Mouse (Mus musculus) fibroblast of lung, adult 2 months (primary cell): ENCODE data around the gene Abi3.
"Not testable (repeated sequence)": the region's sequence is repeated elsewhere in the genome, so short reads cannot be mapped to it uniquely, and the experiment has no call there.

Experiments
- DNase-seq: peaks from one replicate; pipeline ENCODE4 v3.0.0-alpha.2; 2011; ENCODE audit warnings: low read depth

Abi3 gene

DNA sequence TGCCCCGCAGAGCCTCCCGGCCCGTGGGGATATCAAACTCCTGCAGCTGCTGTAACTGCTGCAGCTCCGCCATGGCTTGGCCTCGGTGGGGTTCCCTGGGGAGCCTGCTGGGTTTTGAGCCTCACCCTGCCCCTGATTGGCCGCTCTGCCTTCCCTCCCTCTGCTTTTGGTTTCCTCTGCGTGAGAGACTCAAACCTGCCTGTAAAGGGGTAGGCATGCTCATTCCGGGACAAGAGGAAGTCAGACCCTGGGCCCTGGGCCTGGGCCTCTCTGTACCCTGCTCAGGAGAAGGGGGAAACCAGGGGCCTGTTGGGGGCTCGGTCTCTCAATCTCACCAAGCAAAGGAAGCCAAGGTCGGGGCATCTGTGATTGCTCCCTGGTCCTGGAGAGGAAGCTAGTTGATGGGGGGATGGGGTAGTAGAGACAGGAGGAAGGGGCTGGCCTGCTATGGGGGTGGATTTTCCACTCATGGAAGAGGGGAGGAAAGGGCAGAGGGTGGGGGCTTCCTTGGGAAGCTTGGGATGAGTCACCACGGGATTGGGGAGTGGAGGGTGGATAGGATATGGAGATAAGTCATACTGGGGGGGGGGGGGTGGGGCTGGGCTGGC lies at the start of gene Abi3:
Gene Abi3, minus strand, starts transcription at position 403 of the 608 bp plus-strand sequence.
- DNase-seq: no peak

DNA sequence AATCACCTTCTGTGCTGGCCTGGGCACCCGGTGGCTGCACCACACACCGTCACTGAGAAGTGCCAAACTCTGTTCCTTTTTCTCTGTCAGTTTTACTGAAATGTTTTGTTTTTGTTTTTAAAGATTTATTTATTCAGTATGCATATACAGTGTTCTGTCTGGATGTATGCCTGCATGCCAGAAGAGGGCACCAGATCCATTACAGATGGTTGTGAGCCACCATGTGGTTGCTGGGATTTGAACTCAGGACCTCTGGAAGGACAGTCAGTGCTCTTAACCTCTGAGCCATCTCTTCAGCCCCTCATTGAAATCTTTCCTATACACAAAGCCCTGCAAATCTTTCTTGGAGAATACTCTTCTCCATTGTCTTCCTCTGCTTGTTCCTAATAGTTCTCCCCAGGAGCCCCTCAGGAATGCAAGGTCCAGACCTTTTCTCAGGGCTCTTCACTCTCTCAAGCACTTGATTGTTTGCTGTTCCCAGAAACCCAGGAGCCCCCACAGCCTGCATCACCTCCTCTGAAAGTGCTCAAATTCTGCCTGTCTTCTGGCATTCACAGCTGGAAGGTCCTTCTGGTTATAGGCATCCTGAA lies 48.3 kb upstream of the Abi3 start:
- no peak for DNase-seq

DNA sequence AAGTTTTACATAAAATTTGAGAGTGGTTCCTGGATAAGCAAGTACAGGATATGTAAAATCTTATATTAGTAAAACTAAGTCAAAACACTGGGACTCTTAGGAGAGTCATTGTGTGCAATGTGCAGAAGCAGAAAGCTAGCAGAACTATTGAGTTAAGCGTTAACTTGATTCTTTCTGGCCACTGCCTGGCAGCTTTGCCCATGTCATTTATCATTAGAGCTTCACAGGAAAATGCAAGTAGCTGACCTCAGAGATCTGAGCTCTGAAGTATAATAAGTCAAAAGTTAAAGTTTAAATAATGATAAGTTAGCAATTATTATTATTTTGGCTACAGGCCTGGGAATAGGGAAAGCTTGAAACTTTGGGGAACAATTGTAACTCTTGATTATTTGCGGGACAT lies 37.6 kb upstream of the Abi3 start:
- not testable (repeated sequence) for DNase-seq

- no peak for DNase-seq
These were observed 34.0 kb upstream of the Abi3 start for GRCm38 (mm10) chr11:95876296-95876695.

DNA sequence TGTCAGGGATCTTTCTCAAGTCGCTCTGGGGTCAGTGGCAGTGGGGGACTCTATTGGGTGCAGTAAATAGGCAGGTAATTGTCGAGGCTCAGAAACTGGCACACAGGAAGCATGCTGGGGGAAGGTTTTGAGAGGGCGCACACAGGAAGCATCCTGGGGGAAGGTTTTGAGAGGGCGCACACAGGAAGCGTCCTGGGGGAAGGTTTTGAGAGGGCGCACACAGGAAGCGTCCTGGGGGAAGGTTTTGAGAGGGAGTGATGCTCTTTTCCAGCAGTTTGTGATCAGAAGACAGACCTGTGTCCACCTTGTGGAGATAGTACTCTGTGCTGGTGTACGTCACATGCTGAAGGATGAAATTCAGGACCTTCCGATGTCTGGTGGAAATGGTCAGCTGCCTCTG lies 33.5 kb upstream of the Abi3 start:
- DNase-seq: no peak

DNA sequence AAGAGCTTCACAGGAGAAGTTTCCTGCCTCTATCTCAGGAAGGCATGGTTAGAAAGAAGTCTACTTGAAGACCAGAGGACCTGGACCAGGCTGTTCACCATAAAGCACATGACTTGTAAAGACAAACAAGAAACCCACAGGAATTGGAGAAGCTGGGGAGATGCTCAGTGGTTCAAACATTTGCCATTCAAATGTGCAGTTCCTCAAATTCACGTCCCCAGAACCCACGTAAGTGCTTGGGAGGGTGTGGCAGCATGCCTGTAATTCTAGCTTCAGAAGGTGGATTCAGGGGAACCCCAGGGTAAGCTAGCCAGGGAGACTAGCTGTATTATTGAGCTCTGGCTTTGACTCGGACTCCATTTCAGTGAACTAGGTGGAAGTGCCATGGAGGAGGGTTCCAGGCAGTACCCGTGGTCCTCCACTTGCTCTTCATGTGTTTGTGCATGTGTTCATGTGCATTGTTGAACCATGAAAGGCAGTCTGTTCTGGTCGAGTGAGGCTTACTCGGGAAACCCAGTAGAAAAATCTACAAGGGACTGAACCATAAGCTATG lies 27.7 kb upstream of the Abi3 start:
- no peak for DNase-seq

DNA sequence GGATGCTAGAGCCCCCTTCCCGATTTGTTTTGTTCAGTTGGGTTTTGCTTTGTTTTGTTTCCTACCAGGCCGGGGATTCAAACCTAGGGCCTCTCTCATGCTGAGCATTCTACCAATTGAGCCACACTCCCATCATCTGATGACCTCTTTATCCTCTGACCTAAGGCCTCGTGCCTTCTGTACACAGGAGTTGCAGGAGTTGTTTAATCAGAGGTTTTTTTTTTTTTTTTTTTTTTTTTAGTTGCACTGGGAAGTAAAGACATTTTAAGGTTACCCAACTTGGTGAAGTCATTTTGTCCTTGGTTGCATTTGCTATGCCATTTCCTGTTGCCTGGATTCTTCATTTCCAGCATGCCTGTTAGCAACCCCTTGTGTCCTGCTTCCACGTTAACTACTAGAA lies 27.2 kb upstream of the Abi3 start:
- no peak for DNase-seq

DNA sequence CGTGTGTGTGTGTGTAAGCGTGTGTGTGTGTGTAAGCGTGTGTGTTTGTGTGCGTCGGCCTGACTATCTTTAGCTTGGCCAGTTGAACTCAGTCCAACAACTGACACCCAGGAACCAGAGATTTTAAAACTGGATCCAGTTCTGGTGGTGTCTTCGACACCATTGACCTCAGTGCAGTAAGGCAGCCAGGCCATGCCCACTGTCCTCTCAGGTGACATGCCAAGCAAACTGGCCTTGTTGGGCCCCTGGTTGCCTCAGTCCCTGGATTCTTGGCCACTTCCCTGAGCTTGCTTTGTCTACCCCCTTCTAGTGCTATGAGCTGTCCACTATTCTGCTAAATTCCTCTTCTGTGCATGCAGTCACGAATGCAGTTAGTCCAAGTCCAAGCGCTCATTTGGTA lies 19.1 kb upstream of the Abi3 start:
- no peak for DNase-seq

- DNase-seq: no peak
These were observed 17.8 kb upstream of the Abi3 start for GRCm38 (mm10) chr11:95860071-95860490.

- peak; percentile 46 for DNase-seq
These were observed 17.2 kb upstream of the Abi3 start for GRCm38 (mm10) chr11:95859468-95859855.

GRCm38 (mm10) chr11:95858528-95859467 lies 16.5 kb upstream of the Abi3 start:
- DNase-seq: peak; percentile 94

DNA sequence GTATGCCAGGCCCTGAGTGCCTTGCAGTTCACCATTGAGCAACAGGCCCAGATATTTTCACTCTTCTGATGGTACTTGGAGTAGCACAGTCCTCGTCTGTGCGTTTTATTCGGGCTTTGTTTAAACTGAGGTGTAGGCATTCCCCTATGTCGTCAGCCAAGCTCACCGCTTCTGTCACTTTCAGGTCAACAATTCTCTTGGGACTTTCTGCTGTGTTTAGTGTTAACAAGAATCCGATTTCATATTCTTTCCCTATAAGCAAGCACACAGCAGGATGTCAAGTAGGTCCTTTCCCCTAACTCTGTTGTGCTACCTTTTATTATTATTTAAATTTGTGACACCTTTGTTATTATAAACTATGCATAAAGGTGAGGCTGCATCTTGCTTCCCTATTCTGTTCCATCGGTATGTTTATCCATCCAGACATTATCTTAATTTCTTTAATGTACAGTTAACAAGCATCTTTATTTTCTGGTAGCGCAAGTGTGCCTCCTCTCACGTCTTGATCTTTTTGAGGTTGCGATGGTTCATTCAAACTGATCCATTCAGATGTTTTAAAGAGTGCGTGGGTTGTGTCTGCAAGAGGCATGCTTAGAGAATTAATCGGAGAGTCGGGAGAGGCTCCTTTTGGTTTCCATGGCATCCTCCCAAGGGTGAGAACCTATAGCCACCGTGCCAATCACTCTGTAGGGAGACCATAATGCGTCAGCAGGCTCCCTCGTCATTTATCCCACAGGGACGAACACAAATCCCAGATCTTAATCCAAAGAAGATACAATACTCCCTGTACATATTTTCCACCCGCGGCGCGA lies 15.6 kb upstream of the Abi3 start:
- no peak for DNase-seq

DNA sequence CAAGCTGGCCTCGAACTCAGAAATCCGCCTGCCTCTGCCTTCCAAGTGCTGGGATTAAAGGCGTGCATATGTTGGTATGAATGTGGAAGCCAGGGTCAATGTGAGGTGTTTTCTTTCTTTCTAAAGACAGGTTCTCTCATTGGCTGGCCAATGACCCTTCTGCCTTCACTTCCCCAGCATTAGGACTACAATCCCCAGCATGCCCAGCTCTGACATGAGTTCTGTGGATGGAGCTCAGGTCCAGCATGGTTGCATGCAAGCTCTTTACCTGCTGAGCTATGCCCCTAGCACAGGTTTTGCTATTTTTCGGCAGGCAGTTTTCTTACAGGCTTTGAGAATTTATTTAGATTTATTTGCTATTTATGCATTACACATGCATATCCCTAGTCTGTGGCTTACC lies 15.0 kb upstream of the Abi3 start:
- DNase-seq: no peak

DNA sequence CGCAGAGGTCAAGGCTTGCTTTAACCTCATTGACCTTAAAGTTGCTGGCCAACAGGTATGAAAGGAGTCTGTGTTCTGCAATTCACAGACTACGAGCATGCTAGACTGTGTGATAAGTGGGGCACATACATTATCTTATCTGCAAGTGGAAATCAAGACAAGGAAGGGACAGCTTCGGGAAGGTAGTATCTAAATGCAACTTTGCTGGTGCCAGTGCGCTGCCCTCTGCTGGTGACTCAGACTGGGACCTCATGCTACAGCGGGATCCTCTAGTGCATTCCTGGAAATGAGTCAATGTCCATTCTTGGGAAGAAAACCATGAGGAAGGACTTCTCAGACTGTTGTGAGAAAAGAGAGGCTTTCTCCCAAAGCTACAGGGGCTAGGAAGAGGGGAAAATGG lies 11.4 kb upstream of the Abi3 start:
- DNase-seq: no peak

DNA sequence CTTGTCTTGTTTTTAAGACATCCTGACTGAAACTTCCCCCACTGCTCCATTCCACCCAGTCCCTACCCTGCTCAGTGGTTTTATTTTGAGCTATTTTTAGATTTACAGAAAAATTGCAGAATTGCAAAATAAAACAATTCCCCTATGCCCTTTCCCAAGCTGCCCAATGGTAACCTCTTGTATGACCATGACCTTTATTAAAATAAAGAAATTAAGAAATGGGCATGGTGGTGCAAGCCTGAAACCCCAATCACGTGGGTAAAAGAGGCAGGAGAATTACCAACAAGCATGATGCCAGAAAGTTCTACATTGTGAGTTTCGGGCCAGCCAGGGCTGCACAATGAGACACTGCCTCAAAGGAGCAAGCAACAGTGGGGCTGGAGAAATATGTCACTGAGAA lies 8.6 kb upstream of the Abi3 start:
- DNase-seq: no peak

- no peak for DNase-seq
These were observed 2.7 kb upstream of the Abi3 start for GRCm38 (mm10) chr11:95844935-95845334.

- DNase-seq: no peak
These were observed 1.2 kb upstream of the Abi3 start for GRCm38 (mm10) chr11:95843421-95843950.

DNA sequence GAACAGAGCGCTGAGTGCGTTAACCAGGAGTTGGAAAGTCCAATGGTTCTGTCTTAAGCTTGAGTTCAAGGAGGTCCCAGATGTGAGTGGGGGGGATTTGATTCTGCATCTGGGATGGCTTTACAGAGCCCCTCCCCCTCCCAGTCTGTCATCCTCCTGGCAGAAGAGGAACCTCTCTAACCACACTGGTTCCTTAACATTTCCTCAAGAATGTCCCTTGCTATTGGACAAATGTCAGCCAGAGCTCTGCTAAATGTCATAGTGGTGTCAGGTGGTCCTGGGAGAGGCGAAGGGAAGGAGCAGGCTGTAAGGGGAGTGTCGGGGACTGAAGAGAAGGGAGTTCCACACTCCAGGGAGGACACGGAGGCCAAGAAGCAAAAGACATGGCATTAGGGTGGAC lies 677 bp upstream of the Abi3 start:
- no peak for DNase-seq

GRCm38 (mm10) chr11:95841498-95841830 lies 812 bp downstream of the Abi3 start:
- no peak for DNase-seq

GRCm38 (mm10) chr11:95840694-95841497 lies 1.4 kb downstream of the Abi3 start:
- no peak for DNase-seq
